Mouse (Mus musculus): ENCODE measurements at regions not wholly inside any gene's neighbourhood (a gene's known extent, or its start where the extent isn't known, plus 50 kb on each side); places are given as distances from the start of the nearest gene placed in this dataset.

DNA sequence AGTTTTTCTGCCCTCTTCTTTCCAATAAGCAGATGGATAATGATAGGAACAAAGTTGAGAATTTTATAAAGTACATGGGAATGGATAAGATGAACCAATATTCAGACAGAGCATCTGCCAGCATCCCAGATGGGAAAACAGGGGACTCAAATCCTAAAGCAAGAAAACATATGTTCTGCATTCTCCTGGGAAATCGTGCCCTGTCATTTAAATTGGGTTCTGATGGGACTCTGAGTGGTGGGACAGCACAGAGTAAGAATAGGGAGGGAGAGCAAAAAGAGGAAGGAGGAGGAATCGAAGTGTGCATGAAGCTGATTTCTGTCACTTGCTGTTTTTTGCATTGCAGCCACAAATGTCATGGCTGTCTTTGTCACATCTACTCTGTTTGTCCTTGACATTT lies 362.4 kb downstream of the Slc16a7 start:
- no peak for DNase-seq (ENCODE audit: low read depth in 3 of 3, low spot score in 3 of 3)
- no peaks in the 10 kb centered on the region for H3K4me1 ChIP-seq (replicated peaks; ENCODE audit: control insufficient read depth in 2 of 2, insufficient read depth in 2 of 2, low read length in 1 of 2)
- WGBS (ENCODE audit: insufficient replicate concordance), result 40% methylated on average over 2 of the region's 2 CpGs
- H3K27ac ChIP-seq, result no peak overlapping the region
- H3K4me2 ChIP-seq (ENCODE audit: low read depth), result no peak overlapping the region
- no peak overlapping the region for H3K9ac ChIP-seq (replicated peaks)
- no peaks in the 10 kb centered on the region for H3K27me3 ChIP-seq (ENCODE audit: control insufficient read depth, insufficient read depth, low read length)
- no peak overlapping the region for H3K4me3 ChIP-seq (ENCODE audit: insufficient read depth in 1 of 2, low read depth in 2 of 2, low read length in 2 of 2)
- no peak for ATAC-seq (ENCODE audit: insufficient read depth)
- TF ChIP-seq CTCF (IDR thresholded peaks at IDR 0.05; ENCODE audit: low read depth) (no peak), EP300 (IDR thresholded peaks at IDR 0.05; ENCODE audit: low read depth) (no peak)
- no peaks in the 10 kb centered on the region for H3K9me3 ChIP-seq (ENCODE audit: control insufficient read depth, low read length)
- no peaks in the 10 kb centered on the region for H3K36me3 ChIP-seq (replicated peaks; ENCODE audit: control insufficient read depth, insufficient read depth, low read depth)
